Mouse (Mus musculus) left cerebral cortex, adult 8-10 months (tissue): ENCODE measurements around the gene Gosr2. TPM values are rescaled to one million over a fixed set of nuclear protein-coding genes. Genes with fewer than 3 reads are reported as not detected.

Experiments used
- DNase-seq, 2 experiments: peaks; one replicate each; pipeline ENCODE4 v3.0.0; 2022; ENCODE audit warnings: low spot score in 2 of 2
- total RNA-seq, 4 experiments: library from RNA; stranded (reverse); gene quantifications; 2 replicates each; pipeline ENCODE4 v1.2.4; 2022

Gosr2 gene
- total RNA-seq, 4 experiments from 2014 or later: 65.0 to 72.7 (median 68.9) TPM

GRCm38 (mm10) chr11:103647921-103648620 is 49.6 kb downstream of the Gosr2 start:
- no peak for DNase-seq

- DNase-seq: no peak
These were observed 51.4 kb downstream of the Gosr2 start for GRCm38 (mm10) chr11:103646301-103646700.

GRCm38 (mm10) chr11:103645731-103646130 is 52.0 kb downstream of the Gosr2 start:
- no peak for DNase-seq

GRCm38 (mm10) chr11:103643211-103643610 is 54.5 kb downstream of the Gosr2 start:
- DNase-seq: no peak

- no peak for DNase-seq
These were observed 58.2 kb downstream of the Gosr2 start for GRCm38 (mm10) chr11:103639407-103639946.

GRCm38 (mm10) chr11:103638790-103639189 is 58.9 kb downstream of the Gosr2 start, which contains the start of gene Lyzl6:
Gene Lyzl6, minus strand, starts transcription at chr11:103638890.
- no peak for DNase-seq

- no peak for DNase-seq
These were observed 61.4 kb downstream of the Gosr2 start for GRCm38 (mm10) chr11:103636261-103636660.

- DNase-seq: no peak
These were observed 62.2 kb downstream of the Gosr2 start for GRCm38 (mm10) chr11:103635481-103635880.

GRCm38 (mm10) chr11:103634806-103635205 is 62.9 kb downstream of the Gosr2 start:
- DNase-seq: no peak

GRCm38 (mm10) chr11:103627453-103627852 is 70.2 kb downstream of the Gosr2 start:
- no peak for DNase-seq

Other genes starting within 250 kb of the Gosr2 start
- not detected for gene Lrrc37a, start 193.3 kb downstream of the Gosr2 start, total RNA-seq
- under 1 TPM in 3 of 4 experiments, not detected in 1; 0.07 to 0.08 (median 0.07) TPM for gene Gm884, start 76.8 kb downstream of the Gosr2 start, total RNA-seq
- under 1 TPM in 1 of 4 experiments, not detected in 3; 0.51 TPM for gene Lyzl6, start 59.0 kb downstream of the Gosr2 start, total RNA-seq
- 10 to 100 TPM; 61.0 to 79.5 (median 69.2) TPM for gene Rprml, start 48.3 kb downstream of the Gosr2 start, total RNA-seq
- under 1 TPM; 0.14 to 0.39 (median 0.22) TPM for gene Wnt9b, start 51.9 kb upstream of the Gosr2 start, total RNA-seq
- gene Wnt3, start 76.3 kb upstream of the Gosr2 start, total RNA-seq: 1 to 10 TPM; 1.3 to 2.6 (median 1.9) TPM